Mouse (Mus musculus) adrenal gland, postnatal 10 days (tissue): ENCODE results near the gene Slc6a1. TPM values are rescaled to one million over a fixed set of nuclear protein-coding genes. Genes with fewer than 3 reads are reported as not detected.

Source experiments
- DNase-seq: peaks from one replicate; pipeline ENCODE4 v3.0.0; 2021; ENCODE audit warnings: mixed read lengths
- total RNA-seq, 2 experiments: library from RNA; stranded (reverse); gene quantifications; 2 replicates each; pipeline ENCODE4 v1.2.3; 2021

Gene Slc6a1
- total RNA-seq, 2 experiments from 2014 or later: 0.06 to 0.27 TPM

DNA sequence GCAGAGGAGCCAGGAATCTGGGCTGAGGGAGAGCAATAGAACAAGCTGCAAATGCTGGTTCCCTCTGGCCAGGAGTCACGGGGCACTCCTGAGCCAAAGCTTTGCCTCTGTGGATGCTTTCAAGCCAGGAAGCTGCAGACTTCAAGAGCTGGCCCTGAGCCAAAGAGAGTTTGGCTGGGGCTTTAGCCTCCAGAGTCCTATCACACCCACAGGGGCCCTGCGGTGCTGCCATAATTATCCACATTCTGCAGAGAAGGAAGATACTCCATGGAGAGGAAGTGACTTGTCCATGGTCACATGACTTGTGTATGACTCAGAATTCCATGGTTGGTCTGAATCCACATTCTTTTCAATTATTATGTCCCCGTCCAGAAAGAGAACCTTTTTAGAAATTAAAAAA is 75.7 kb downstream of the Slc6a1 start:
- DNase-seq: peak; percentile 43

- no peak for DNase-seq
These were observed 79.9 kb downstream of the Slc6a1 start for GRCm38 (mm10) chr6:114362355-114362754.

GRCm38 (mm10) chr6:114363740-114364139 is 81.3 kb downstream of the Slc6a1 start:
- no peak for DNase-seq

GRCm38 (mm10) chr6:114364734-114365133 is 82.3 kb downstream of the Slc6a1 start:
- DNase-seq: no peak

- peak; percentile 69 for DNase-seq
These were observed 83.8 kb downstream of the Slc6a1 start for GRCm38 (mm10) chr6:114366191-114366590.

Other genes starting within 250 kb of the Slc6a1 start
- gene Atp2b2, start 240.0 kb upstream of the Slc6a1 start, total RNA-seq: 1 to 10 TPM; 3.9 to 5.8 TPM
- gene Slc6a11, start 151.4 kb upstream of the Slc6a1 start, total RNA-seq: under 1 TPM; 0.30 TPM
- under 1 TPM; 0.84 to 0.97 TPM for gene Hrh1, start 115.3 kb downstream of the Slc6a1 start, total RNA-seq